Comparison of ENCODE assay signal across 10 mouse cellular contexts in the genomic region with DNA sequence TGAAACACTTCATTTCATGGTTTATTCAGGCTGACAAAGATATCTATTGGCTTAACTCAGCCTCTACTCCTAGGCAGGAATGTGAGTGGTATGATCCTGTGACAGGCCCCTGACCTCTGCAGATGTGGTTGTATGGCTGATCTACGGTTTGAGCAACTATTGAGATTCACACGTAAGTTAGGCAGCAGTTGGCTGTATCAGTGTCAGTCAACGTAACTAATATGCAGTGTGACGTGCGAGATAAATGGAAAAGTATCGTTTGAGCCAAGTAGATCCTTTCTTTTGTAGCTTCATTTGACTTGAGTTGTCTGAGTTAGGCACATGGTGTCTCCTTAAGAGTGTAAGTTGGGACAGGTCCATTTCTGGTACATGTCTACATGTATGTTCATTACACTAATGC. TPM values are rescaled to one million over a fixed set of nuclear protein-coding genes. Genes with fewer than 3 reads are reported as not detected.
A peak's percentile ranks its signal among the peaks of the same experiment; 100 is the strongest.
DNase-seq lines count a peak whose midpoint lies in the region; ATAC-seq lines count a peak whose summit lies in the region.
"Had no signal": no experiment of that assay in that cellular context is flagged by ENCODE, and none has a peak within 500 bp of the region (broad histone marks: within the 10 kb centered on the region; RNA-seq: fewer than 3 reads in every experiment).

No protein-coding gene starts in this region.

- H3K27me3 ChIP-seq in heart, embryonic 16.5 days (ENCODE audit: control insufficient read depth, insufficient read depth, low read length), result peaks cover 3% of the 10 kb centered on the region; the same call in 1 of the 2 replicates
- no peaks in the 10 kb centered on the region for H3K27me3 ChIP-seq in megakaryocyte, embryonic 14.5 days (replicated peaks)
- H3K27me3 ChIP-seq in intestine, embryonic 16.5 days (replicated peaks; ENCODE audit: control insufficient read depth, insufficient read depth, low read length), result no peaks in the 10 kb centered on the region
- no peaks in the 10 kb centered on the region for H3K27me3 ChIP-seq in stomach, embryonic 14.5 days (ENCODE audit: control insufficient read depth, insufficient read depth, low read length)
- H3K27me3 ChIP-seq in forebrain, embryonic 10.5 days (ENCODE audit: poor library complexity, severe bottlenecking), result peaks cover 55% of the 10 kb centered on the region

- H3K9me3 ChIP-seq in heart, embryonic 16.5 days (replicated peaks; ENCODE audit: control insufficient read depth, low read length), result no peaks in the 10 kb centered on the region
- H3K9me3 ChIP-seq in megakaryocyte, embryonic 14.5 days, result no peaks in the 10 kb centered on the region
- H3K9me3 ChIP-seq in intestine, embryonic 16.5 days (ENCODE audit: control insufficient read depth, low read length), result no peaks in the 10 kb centered on the region
- H3K9me3 ChIP-seq in stomach, embryonic 14.5 days (ENCODE audit: control insufficient read depth, low read depth, low read length), result no peaks in the 10 kb centered on the region
- H3K9me3 ChIP-seq in forebrain, embryonic 10.5 days, result no peaks in the 10 kb centered on the region
- H3K9me3 ChIP-seq: G1E had no signal

- 63% methylated on average over 6 of the region's 6 CpGs for WGBS in heart, embryonic 16.5 days
- 75% methylated on average over 6 of the region's 6 CpGs for WGBS in intestine, embryonic 16.5 days
- WGBS in stomach, embryonic 14.5 days, result 73% methylated on average over 6 of the region's 6 CpGs
- 93% methylated on average over 6 of the region's 6 CpGs for WGBS in forebrain, embryonic 10.5 days

- peak overlapping the region; percentile 68 for H3K4me3 ChIP-seq in heart, embryonic 16.5 days (ENCODE audit: low read length)
- peak overlapping the region; percentile 100 for H3K4me3 ChIP-seq in megakaryocyte, embryonic 14.5 days (replicated peaks)
- H3K4me3 ChIP-seq in intestine, embryonic 16.5 days (ENCODE audit: low read length), result peak overlapping the region; percentile 80
- H3K4me3 ChIP-seq in stomach, embryonic 14.5 days (ENCODE audit: low read depth, low read length), result peak overlapping the region; percentile 75; the same call in 1 of the 2 replicates
- H3K4me3 ChIP-seq in forebrain, embryonic 10.5 days, result no peak overlapping the region

- H3K4me1 ChIP-seq in heart, embryonic 16.5 days (ENCODE audit: control insufficient read depth, insufficient read depth, low read length), result peaks cover 37% of the 10 kb centered on the region
- H3K4me1 ChIP-seq in megakaryocyte, embryonic 14.5 days, result peaks cover 86% of the 10 kb centered on the region
- peaks cover 40% of the 10 kb centered on the region for H3K4me1 ChIP-seq in intestine, embryonic 16.5 days (ENCODE audit: control insufficient read depth, insufficient read depth, low read length)
- peaks cover 36% of the 10 kb centered on the region for H3K4me1 ChIP-seq in stomach, embryonic 14.5 days (ENCODE audit: control insufficient read depth, insufficient read depth, low read length)
- H3K4me1 ChIP-seq in forebrain, embryonic 10.5 days, result peaks cover 53% of the 10 kb centered on the region

- no peak overlapping the region for H3K9ac ChIP-seq in heart, embryonic 16.5 days (ENCODE audit: low read length)
- H3K9ac ChIP-seq in intestine, embryonic 16.5 days (ENCODE audit: low read depth, low read length), result no peak overlapping the region
- H3K9ac ChIP-seq in stomach, embryonic 14.5 days (replicated peaks; ENCODE audit: low read depth, low read length), result no peak overlapping the region

- peak overlapping the region; percentile 76 for H3K4me2 ChIP-seq in heart, embryonic 16.5 days (ENCODE audit: low read depth, low read length)
- peak overlapping the region; percentile 97 for H3K4me2 ChIP-seq in intestine, embryonic 16.5 days (ENCODE audit: low read depth, low read length)
- peak overlapping the region; percentile 99 for H3K4me2 ChIP-seq in stomach, embryonic 14.5 days (replicated peaks; ENCODE audit: low read depth, low read length)

- no peak for DNase-seq in heart, postnatal 36 days
- DNase-seq in forebrain, embryonic 10.5 days (ENCODE audit: extremely low spot score, low spot score), result no peak
- no peak for DNase-seq in thymus, postnatal 0 days (ENCODE audit: low spot score)
- DNase-seq: thymus, postnatal 14 days had no signal

- intact Hi-C loops in heart, postnatal 36 days (cut with DNase I), result no loop called here

- no peak overlapping the region for H3K27ac ChIP-seq in heart, embryonic 16.5 days (ENCODE audit: low read length)
- no peak overlapping the region for H3K27ac ChIP-seq in intestine, embryonic 16.5 days (ENCODE audit: low read length)
- no peak overlapping the region for H3K27ac ChIP-seq in stomach, embryonic 14.5 days (ENCODE audit: low read length)
- no peak overlapping the region for H3K27ac ChIP-seq in forebrain, embryonic 10.5 days

- ATAC-seq in heart, embryonic 16.5 days (replicated peaks; ENCODE audit: extremely low read depth, insufficient read depth, low FRiP score), result no peak
- no peak for ATAC-seq in megakaryocyte, adult 5-6 weeks (ENCODE audit: poor library complexity, severe bottlenecking)
- no peak for ATAC-seq in intestine, embryonic 16.5 days
- no peak for ATAC-seq in stomach, embryonic 14.5 days (ENCODE audit: insufficient number of reproducible peaks, insufficient read depth, low FRiP score, low read depth)

- no peaks in the 10 kb centered on the region for H3K36me3 ChIP-seq in heart, embryonic 16.5 days (ENCODE audit: control insufficient read depth, insufficient read depth)
- H3K36me3 ChIP-seq in megakaryocyte, embryonic 14.5 days (replicated peaks; ENCODE audit: low read length), result peaks cover 75% of the 10 kb centered on the region
- H3K36me3 ChIP-seq in intestine, embryonic 16.5 days (ENCODE audit: control insufficient read depth, insufficient read depth, low read length), result 0 out of 2 replicates have a peak, but pooled peaks cover 8% of the 10 kb centered on the region
- peaks cover 5% of the 10 kb centered on the region; the same call in 1 of the 2 replicates for H3K36me3 ChIP-seq in stomach, embryonic 14.5 days (ENCODE audit: control insufficient read depth, insufficient read depth, low read length)
- H3K36me3 ChIP-seq in forebrain, embryonic 10.5 days (replicated peaks), result peaks cover 6% of the 10 kb centered on the region; the same call in 1 of the 2 replicates

RNA-seq across cellular contexts. Expression of a gene that starts 4.3 kb away (rescaled TPM):
- polyA plus RNA-seq in heart, embryonic 16.5 days (2015; fragmentation: Nextera tagmentation; extraction: Ambion mirVana), result 7.3 and 8.7 TPM in 2 replicates
- 10 to 100 TPM; 55.1 to 60.7 TPM for total RNA-seq in heart, postnatal 36 days (2021)
- 36.8 and 40.6 TPM in 2 replicates for polyA plus RNA-seq in megakaryocyte, embryonic 14.5 days (2012; ENCODE audit: insufficient read depth, low replicate concordance)
- 11.5 and 12.9 TPM in 2 replicates for total RNA-seq in megakaryocyte, adult 5-6 weeks (2015)
- 10.9 and 13.6 TPM in 2 replicates for total RNA-seq in megakaryocyte, adult 5-6 weeks (2017)
- 5.1 TPM in 2 replicates for polyA plus RNA-seq in intestine, embryonic 16.5 days (2015; fragmentation: Nextera tagmentation; extraction: Ambion mirVana)
- 10.4 and 10.9 TPM in 2 replicates for polyA plus RNA-seq in stomach, embryonic 14.5 days (2014; fragmentation: Nextera tagmentation; extraction: Ambion mirVana)
- 2.5 and 2.8 TPM in 2 replicates for polyA plus RNA-seq in forebrain, embryonic 10.5 days (2016; fragmentation: Nextera tagmentation; extraction: Ambion mirVana)
- polyA plus RNA-seq in thymus, postnatal 0 days (2015; fragmentation: Nextera tagmentation; extraction: Ambion mirVana), result 12.4 and 17.6 TPM in 2 replicates
